Mouse (Mus musculus) CH12.LX (cell line): ENCODE data around the gene Foxp1. TPM values are rescaled to one million over a fixed set of nuclear protein-coding genes. Genes with fewer than 3 reads are reported as not detected.

ENCODE experiments used
- DNase-seq: peaks from one replicate; pipeline ENCODE4 v3.0.0-alpha.2; 2013; ENCODE audit errors: extremely low read depth
- H3K27ac ChIP-seq: 2 replicates; pipeline ENCODE4 v1.5.1; 2012; ENCODE audit warnings: low read depth, mild to moderate bottlenecking, control low read depth, moderate library complexity; ENCODE audit not compliant: insufficient read depth
- H3K27me3 ChIP-seq: replicated peaks from 2 replicates; pipeline ENCODE3; 2012; ENCODE audit warnings: inconsistent platforms
- H3K36me3 ChIP-seq, 2 experiments: replicated peaks in 1 of 2; 2 replicates each; pipeline versions ENCODE3 to v1.6.1; 2012; ENCODE audit warnings: inconsistent platforms in 1 of 2, low read length in 1 of 2, mild to moderate bottlenecking in 1 of 2, mixed read lengths in 1 of 2, moderate library complexity in 1 of 2; ENCODE audit not compliant: control insufficient read depth in 1 of 2, insufficient read depth in 1 of 2
- H3K4me1 ChIP-seq, 2 experiments: 2 replicates each; pipeline ENCODE4 v1.6.1; 2012; ENCODE audit warnings: inconsistent platforms in 1 of 2, moderate library complexity in 1 of 2; ENCODE audit not compliant: insufficient read depth in 2 of 2, control insufficient read depth in 1 of 2
- H3K4me2 ChIP-seq: 2 replicates; pipeline ENCODE4 v1.6.1; 2012; ENCODE audit warnings: low read depth, mild to moderate bottlenecking, control low read depth; ENCODE audit not compliant: poor library complexity, insufficient read depth, severe bottlenecking
- H3K4me3 ChIP-seq, 3 experiments: fragments of 150-350 bp in 1 of 3; sonication (generic) in 1 of 3; replicated peaks in 1 of 3; 2 replicates each; pipeline versions ENCODE3 to v1.5.1; 2011 to 2012; ENCODE audit warnings: low read depth in 2 of 3, low read length in 2 of 3, mild to moderate bottlenecking in 2 of 3, moderate library complexity in 2 of 3, control low read depth in 1 of 3, improper control_type of control experiment in 1 of 3, inconsistent platforms in 1 of 3, mixed read lengths in 1 of 3; ENCODE audit not compliant: poor library complexity in 1 of 3
- H3K79me2 ChIP-seq: replicated peaks from 2 replicates; pipeline ENCODE4 v1.6.1; 2012; ENCODE audit warnings: mild to moderate bottlenecking, moderate library complexity; ENCODE audit not compliant: control insufficient read depth, poor library complexity, insufficient read depth, severe bottlenecking; ENCODE audit errors: extremely low read depth
- H3K9ac ChIP-seq: 2 replicates; pipeline ENCODE4 v1.6.1; 2012; ENCODE audit warnings: low read depth, mild to moderate bottlenecking, control low read depth, moderate library complexity; ENCODE audit not compliant: insufficient read depth
- H3K9me3 ChIP-seq: replicated peaks from 2 replicates; pipeline ENCODE3; 2012; ENCODE audit warnings: low read length, inconsistent platforms, mixed read lengths
- BHLHE40 ChIP-seq: IDR thresholded peaks from 2 replicates; pipeline ENCODE4 v1.6.1; 2011; ENCODE audit warnings: mild to moderate bottlenecking, low read depth, low read length, improper control_type of control experiment
- E2F4 ChIP-seq: IDR thresholded peaks from 2 replicates; pipeline ENCODE4 v1.6.1; 2011; ENCODE audit warnings: low read depth, low read length, improper control_type of control experiment; ENCODE audit not compliant: insufficient replicate concordance
- ELF1 ChIP-seq: IDR thresholded peaks from 2 replicates; pipeline ENCODE4 v1.6.1; 2014; ENCODE audit warnings: low read depth, mild to moderate bottlenecking, inconsistent platforms, low read length, improper control_type of control experiment
- EP300 ChIP-seq: IDR thresholded peaks from 2 replicates; pipeline ENCODE4 v1.6.1; 2011; ENCODE audit warnings: low read length, improper control_type of control experiment
- ETS1 ChIP-seq: conservative IDR thresholded peaks from 2 replicates; pipeline ENCODE4 v1.6.1; 2012; ENCODE audit warnings: low read depth, mild to moderate bottlenecking, inconsistent platforms, low read length, improper control_type of control experiment, moderate library complexity
- GABPA ChIP-seq: IDR thresholded peaks from 2 replicates; pipeline ENCODE4 v1.6.1; 2012; ENCODE audit warnings: low read depth, low read length, improper control_type of control experiment, inconsistent platforms; ENCODE audit not compliant: insufficient replicate concordance
- HCFC1 ChIP-seq: IDR thresholded peaks from 2 replicates; pipeline ENCODE4 v1.6.1; 2012; ENCODE audit warnings: low read depth, mild to moderate bottlenecking, inconsistent platforms, low read length, improper control_type of control experiment
- IRF4 ChIP-seq: IDR thresholded peaks from 2 replicates; pipeline ENCODE4 v1.6.1; 2014; ENCODE audit warnings: low read depth, mild to moderate bottlenecking, inconsistent platforms, low read length, improper control_type of control experiment
- JUN ChIP-seq: IDR thresholded peaks from 2 replicates; pipeline ENCODE4 v1.6.1; 2011; ENCODE audit warnings: low read depth, mild to moderate bottlenecking, low read length, improper control_type of control experiment, moderate library complexity; ENCODE audit not compliant: insufficient read depth
- KAT2A ChIP-seq: IDR thresholded peaks from 2 replicates; pipeline ENCODE4 v1.6.1; 2012; ENCODE audit warnings: low read length, improper control_type of control experiment, inconsistent platforms; ENCODE audit not compliant: insufficient replicate concordance
- MAFK ChIP-seq: IDR thresholded peaks from 2 replicates; pipeline ENCODE4 v1.6.1; 2011; ENCODE audit warnings: low read length, improper control_type of control experiment; ENCODE audit not compliant: insufficient replicate concordance
- MAX ChIP-seq: IDR thresholded peaks from 2 replicates; pipeline ENCODE4 v1.6.1; 2011; ENCODE audit warnings: low read length, improper control_type of control experiment
- MAZ ChIP-seq: IDR thresholded peaks from 2 replicates; pipeline ENCODE4 v1.6.1; 2012; ENCODE audit warnings: low read depth, mild to moderate bottlenecking, inconsistent platforms, low read length, improper control_type of control experiment, moderate library complexity
- MEF2A ChIP-seq: IDR thresholded peaks from 2 replicates; pipeline ENCODE4 v1.6.1; 2014; ENCODE audit warnings: low read depth, mild to moderate bottlenecking, inconsistent platforms, low read length, improper control_type of control experiment, borderline replicate concordance
- MXI1 ChIP-seq: IDR thresholded peaks from 2 replicates; pipeline ENCODE4 v1.6.1; 2011; ENCODE audit warnings: mild to moderate bottlenecking, low read depth, low read length, improper control_type of control experiment
- NELFE ChIP-seq: IDR thresholded peaks from 2 replicates; pipeline ENCODE4 v1.6.1; 2011; ENCODE audit warnings: low read depth, low read length, improper control_type of control experiment
- PAX5 ChIP-seq: IDR thresholded peaks from 2 replicates; pipeline ENCODE4 v1.6.1; 2012; ENCODE audit warnings: low read length, inconsistent platforms, mixed read lengths
- POLR2A ChIP-seq: IDR thresholded peaks from 2 replicates; pipeline ENCODE4 v1.6.1; 2011; ENCODE audit warnings: low read depth, mild to moderate bottlenecking, improper control_type of control experiment, low read length
- POLR2AphosphoS2 ChIP-seq: IDR thresholded peaks from 2 replicates; pipeline ENCODE4 v1.6.1; 2011; ENCODE audit warnings: low read depth, low read length, improper control_type of control experiment
- RAD21 ChIP-seq: IDR thresholded peaks from 2 replicates; pipeline ENCODE4 v1.6.1; 2011; ENCODE audit warnings: low read depth, mild to moderate bottlenecking, low read length, improper control_type of control experiment, moderate library complexity
- RCOR1 ChIP-seq: conservative IDR thresholded peaks from 2 replicates; pipeline ENCODE4 v1.6.1; 2012; ENCODE audit warnings: low read depth, mild to moderate bottlenecking, inconsistent platforms, low read length, improper control_type of control experiment
- SMC3 ChIP-seq: IDR thresholded peaks from 2 replicates; pipeline ENCODE4 v1.6.1; 2011; ENCODE audit warnings: low read depth, low read length, improper control_type of control experiment
- TBP ChIP-seq: conservative IDR thresholded peaks from 2 replicates; pipeline ENCODE4 v1.6.1; 2011; ENCODE audit warnings: low read depth, low read length, improper control_type of control experiment
- USF1 ChIP-seq: IDR thresholded peaks from 2 replicates; pipeline ENCODE4 v1.6.1; 2014; ENCODE audit warnings: low read depth, mild to moderate bottlenecking, inconsistent platforms, low read length, improper control_type of control experiment
- USF2 ChIP-seq: conservative IDR thresholded peaks from 2 replicates; pipeline ENCODE4 v1.6.1; 2011; ENCODE audit warnings: low read depth, low read length, improper control_type of control experiment
- ZC3H11A ChIP-seq: IDR thresholded peaks from 2 replicates; pipeline ENCODE4 v1.6.1; 2012; ENCODE audit warnings: low read depth, mild to moderate bottlenecking, inconsistent platforms, low read length, improper control_type of control experiment
- ZMIZ1 ChIP-seq: IDR thresholded peaks from 2 replicates; pipeline ENCODE4 v1.6.1; 2012; ENCODE audit warnings: low read depth, mild to moderate bottlenecking, inconsistent platforms, low read length, improper control_type of control experiment
- dilution Hi-C: fragments of 300-500 bp; cut with MboI; formaldehyde crosslinking; loops from 2 replicates; pipeline ENCODE4 v1.14.3; 2020; ENCODE audit warnings: low sequenced_read_pairs; ENCODE audit not compliant: extremely low pct_unique_long_range_greater_than_20kb, extremely low pct_ligation_motif_present
- in situ Hi-C: fragments of 300-500 bp; cut with MboI; formaldehyde crosslinking; loops from 3 replicates; pipeline ENCODE4 v1.14.3; 2019; ENCODE audit warnings: low sequenced_read_pairs, low pct_ligation_motif_present, low pct_unique_long_range_greater_than_20kb, mixed read lengths
- polyA plus RNA-seq: library from polyadenylated mRNA; unstranded; fragments of >175 nt; gene quantifications from 2 replicates; pipeline ENCODE4 v1.2.1, GENCODE M21; 2012; ENCODE audit warnings: low read depth; ENCODE audit not compliant: insufficient read length
- total RNA-seq, 2 experiments: library from RNA; depleted of rRNA; stranded (reverse); fragments of 300-350 nt in 1 of 2; fragments of >200 nt in 1 of 2; gene quantifications; 2 replicates each; pipeline ENCODE4 v1.2.3; 2012 to 2014

Gene Foxp1
- total and polyA plus RNA-seq, 3 experiments = 66.5 to 105 (median 87.4) TPM

- peaks cover 2 to 12% of the 10 kb centered on the region in 2 experiments for H3K36me3 ChIP-seq
- peaks cover 27 to 38% of the 10 kb centered on the region in 2 experiments for H3K4me1 ChIP-seq
- H3K4me3 ChIP-seq = no peak overlapping the region
- H3K27me3 ChIP-seq = no peaks in the 10 kb centered on the region
- H3K4me2 ChIP-seq = no peak overlapping the region
- no peaks in the 10 kb centered on the region for H3K9me3 ChIP-seq
- no peak for DNase-seq
- TF ChIP-seq TBP (no peak), MAZ (no peak), NELFE (no peak), RAD21 (no peak), BHLHE40 (no peak), ZMIZ1 (no peak), GABPA (no peak), MXI1 (no peak), SMC3 (no peak), USF2 (no peak), E2F4 (no peak), ELF1 (no peak), EP300 (no peak), MEF2A (no peak), POLR2A (no peak), RCOR1 (no peak), KAT2A (no peak), ZC3H11A (no peak)
- no peaks in the 10 kb centered on the region; the same call in 1 of the 2 replicates for H3K79me2 ChIP-seq
- no peak overlapping the region for H3K9ac ChIP-seq
- in situ Hi-C loops (no loop called here), dilution Hi-C loops (no loop called here)
- H3K27ac ChIP-seq = no peak overlapping the region
These were observed 271.3 kb downstream of the Foxp1 start for GRCm38 (mm10) chr6:99251222-99251621.

- dilution Hi-C loops = no loop called here
- TF ChIP-seq IRF4 (peak; percentile 61; the same call in 1 of the 2 replicates), BHLHE40 (peak; percentile 45), RAD21 (no peak), POLR2AphosphoS2 (no peak), ZMIZ1 (no peak), MAZ (no peak), ETS1 (peak; percentile 39; the same call in 1 of the 2 replicates), HCFC1 (no peak), SMC3 (no peak), MAX (no peak), PAX5 (no peak), E2F4 (no peak), MAFK (peak; percentile 40; the same call in 1 of the 2 replicates), MXI1 (0 out of 2 replicates have a peak, but pooled peaks have one; percentile 26), MEF2A (peak; percentile 42; the same call in 1 of the 2 replicates), USF1 (no peak), JUN (0 out of 2 replicates have a peak, but pooled peaks have one; percentile 16), EP300 (peak; percentile 19; the same call in 1 of the 2 replicates), RCOR1 (no peak)
- no peak overlapping the region for H3K9ac ChIP-seq
- no peak for DNase-seq
- no peak overlapping the region for H3K4me2 ChIP-seq
- H3K79me2 ChIP-seq = no peaks in the 10 kb centered on the region; the same call in 1 of the 2 replicates
- peaks cover 2 to 10% of the 10 kb centered on the region in 2 experiments for H3K36me3 ChIP-seq
- in situ Hi-C loops = loop anchor here (5.0 kb wide), 1 partner anchor 37 kb away; no protein-coding TSS in a partner anchor
- no peak overlapping the region for H3K27ac ChIP-seq
- H3K4me3 ChIP-seq = no peak overlapping the region
- H3K27me3 ChIP-seq = no peaks in the 10 kb centered on the region
- H3K9me3 ChIP-seq = no peaks in the 10 kb centered on the region
- peaks cover 23 to 34% of the 10 kb centered on the region in 2 experiments for H3K4me1 ChIP-seq
These were observed 273.0 kb downstream of the Foxp1 start for GRCm38 (mm10) chr6:99249496-99250030.
